Mouse (Mus musculus): Measurements from ENCODE around the gene Rtp4. TPM values are rescaled to one million over a fixed set of nuclear protein-coding genes. Genes with fewer than 3 reads are reported as not detected.

Gene Rtp4
- polyA plus RNA-seq, 2 experiments from 2014 or later, result 129 to 178 TPM

- no peak for ATAC-seq
Measured at GRCm38 (mm10) chr16:23515766-23516165, 4.3 kb upstream of the Rtp4 start.

GRCm38 (mm10) chr16:23516606-23517005 is 3.5 kb upstream of the Rtp4 start:
- ATAC-seq, result no peak

GRCm38 (mm10) chr16:23517230-23517629 is 2.9 kb upstream of the Rtp4 start:
- no peak for ATAC-seq

- no peak for ATAC-seq
Measured at GRCm38 (mm10) chr16:23517754-23518566, 2.1 kb upstream of the Rtp4 start.

- ATAC-seq, result no peak
Measured at GRCm38 (mm10) chr16:23518567-23519369, 1.3 kb upstream of the Rtp4 start.

- ATAC-seq, result no peak
Measured at GRCm38 (mm10) chr16:23519771-23520170, 320 bp upstream of the Rtp4 start.

- no peak for ATAC-seq
Measured at GRCm38 (mm10) chr16:23521092-23521491, 1.0 kb downstream of the Rtp4 start.

- ATAC-seq, result no peak
Measured at GRCm38 (mm10) chr16:23522081-23522480, 2.0 kb downstream of the Rtp4 start.

- ATAC-seq, result no peak
Measured at GRCm38 (mm10) chr16:23529186-23529585, 9.1 kb downstream of the Rtp4 start.

GRCm38 (mm10) chr16:23533707-23534106 is 13.6 kb downstream of the Rtp4 start:
- no peak for ATAC-seq

- ATAC-seq, result no peak
Measured at GRCm38 (mm10) chr16:23541046-23541445, 21.0 kb downstream of the Rtp4 start.

- ATAC-seq, result no peak
Measured at GRCm38 (mm10) chr16:23542866-23543265, 22.8 kb downstream of the Rtp4 start.

- no peak for ATAC-seq
Measured at GRCm38 (mm10) chr16:23544361-23544760, 24.3 kb downstream of the Rtp4 start.

GRCm38 (mm10) chr16:23547783-23548182 is 27.7 kb downstream of the Rtp4 start:
- no peak for ATAC-seq

GRCm38 (mm10) chr16:23550346-23550980 is 30.4 kb downstream of the Rtp4 start:
- ATAC-seq, result no peak

GRCm38 (mm10) chr16:23550981-23551582 is 31.0 kb downstream of the Rtp4 start:
- no peak for ATAC-seq

- no peak for ATAC-seq
Measured at GRCm38 (mm10) chr16:23554673-23555072, 34.6 kb downstream of the Rtp4 start.

- ATAC-seq, result no peak
Measured at GRCm38 (mm10) chr16:23557195-23557594, 37.1 kb downstream of the Rtp4 start.

GRCm38 (mm10) chr16:23557669-23558068 is 37.6 kb downstream of the Rtp4 start:
- no peak for ATAC-seq

- no peak for ATAC-seq
Measured at GRCm38 (mm10) chr16:23568369-23568958, 48.4 kb downstream of the Rtp4 start.

GRCm38 (mm10) chr16:23574561-23574960 is 54.5 kb downstream of the Rtp4 start:
- no peak for ATAC-seq

All from activated CD4-positive, CD25-positive, alpha-beta regulatory T cell, adult 4 months (primary cell).